ENCODE assay signal across 11 mouse cellular contexts in genomic region chr15:85746671-85747070, GRCm38 (mm10). TPM values are rescaled to one million over a fixed set of nuclear protein-coding genes. Genes with fewer than 3 reads are reported as not detected.
"Had no signal": no experiment of that assay in that cellular context is flagged by ENCODE, and none has a peak within 500 bp of the region (broad histone marks: within the 10 kb centered on the region; RNA-seq: fewer than 3 reads in every experiment).

No protein-coding gene starts in this region.

- DNase-seq: kidney, adult 18-20 months; layer of hippocampus, adult 9-11 months; layer of hippocampus, postnatal 36 days; lung, embryonic 14.5 days; lung, postnatal 10 days; lung, postnatal 4 days; midbrain, embryonic 14.5 days; right cerebral cortex, adult 18-20 months; right cerebral cortex, postnatal 25 days; thymus, postnatal 4 days had no signal

RNA-seq across cellular contexts. Expression of gene Ppara, which starts 11.9 kb away (rescaled TPM):
- total RNA-seq: megakaryocyte, adult 5-6 weeks had no signal
